Mouse (Mus musculus): ENCODE results near the gene Rora.

- TF ChIP-seq CTCF (IDR thresholded peaks at IDR 0.05; ENCODE audit: control insufficient read depth, insufficient read depth, low read length) (no peak), POLR2A (IDR thresholded peaks at IDR 0.05; ENCODE audit: borderline replicate concordance, control insufficient read depth, low read depth, low read length) (no peak)
Measured at GRCm38 (mm10) chr9:69270931-69271330, 617.3 kb downstream of the Rora start.
